Mouse (Mus musculus) gastrocnemius, adult 18-20 months (tissue): ENCODE measurements around the gene Paqr5. TPM values are rescaled to one million over a fixed set of nuclear protein-coding genes. Genes with fewer than 3 reads are reported as not detected.

Experiments used
- DNase-seq: peaks from one replicate; pipeline ENCODE4 v3.0.0; 2021; ENCODE audit warnings: low spot score
- total RNA-seq, 2 experiments: library from RNA; stranded (reverse); gene quantifications; 2 replicates each; pipeline ENCODE4 v1.2.3; 2021

The Paqr5 gene
- total RNA-seq, 2 experiments from 2014 or later: 0.21 TPM; not detected in 1

DNA sequence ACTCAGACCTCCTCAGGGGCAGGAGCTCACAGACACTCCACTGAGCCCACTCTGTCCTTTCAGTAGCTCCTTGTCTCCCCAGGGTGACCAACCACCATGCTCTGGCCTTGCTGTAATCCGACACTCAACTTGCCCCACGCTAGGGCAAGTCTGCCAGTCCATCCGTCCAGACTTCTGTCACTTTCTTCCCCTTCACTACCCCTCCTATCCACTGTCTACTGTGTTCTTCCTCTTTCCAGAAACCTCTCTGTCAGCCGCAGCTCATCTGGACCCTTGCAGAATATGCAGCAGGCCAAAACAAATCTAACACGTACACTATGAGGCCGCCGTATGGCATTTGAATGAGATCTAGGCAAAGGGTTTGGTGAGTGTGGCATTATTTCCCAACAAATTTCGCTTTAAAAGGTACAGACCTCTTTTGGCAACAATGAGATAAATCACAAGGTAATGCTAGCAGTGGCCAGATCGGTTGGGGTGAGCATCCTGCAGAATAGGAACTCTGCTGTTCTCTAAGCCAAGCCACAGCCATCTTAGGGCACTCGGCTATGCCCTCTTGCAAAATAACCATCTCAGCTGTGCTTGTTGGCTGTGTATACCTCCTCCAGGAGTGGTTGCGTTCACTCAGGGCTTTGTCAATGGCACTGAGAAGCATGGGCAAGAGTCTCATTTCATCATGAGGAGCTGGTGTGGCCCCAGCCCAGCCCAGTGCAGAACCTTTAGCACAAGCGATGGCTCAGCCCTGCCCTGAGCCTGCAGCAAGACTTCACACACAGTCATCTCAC is 13.1 kb downstream of the Paqr5 start:
- DNase-seq: no peak

DNA sequence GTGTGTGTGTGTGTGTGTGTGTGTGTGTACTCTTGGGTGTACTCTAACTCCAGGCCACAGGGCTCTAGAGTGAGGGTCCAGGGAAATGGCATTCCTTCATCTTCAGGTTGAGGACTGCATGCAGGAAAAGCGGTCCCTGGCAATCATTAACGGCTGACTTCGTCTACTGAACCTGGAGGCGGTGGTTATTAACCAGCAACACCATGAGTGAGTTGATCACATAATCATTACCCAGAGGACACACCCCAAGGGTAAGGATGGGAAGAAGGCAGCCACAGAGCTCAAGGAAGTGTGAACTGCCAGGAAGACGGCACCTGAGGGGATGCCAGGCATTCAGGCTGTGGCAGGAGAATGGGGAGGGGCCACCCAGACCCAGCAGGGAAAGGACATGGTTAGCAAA is 18.3 kb downstream of the Paqr5 start:
- DNase-seq: no peak

DNA sequence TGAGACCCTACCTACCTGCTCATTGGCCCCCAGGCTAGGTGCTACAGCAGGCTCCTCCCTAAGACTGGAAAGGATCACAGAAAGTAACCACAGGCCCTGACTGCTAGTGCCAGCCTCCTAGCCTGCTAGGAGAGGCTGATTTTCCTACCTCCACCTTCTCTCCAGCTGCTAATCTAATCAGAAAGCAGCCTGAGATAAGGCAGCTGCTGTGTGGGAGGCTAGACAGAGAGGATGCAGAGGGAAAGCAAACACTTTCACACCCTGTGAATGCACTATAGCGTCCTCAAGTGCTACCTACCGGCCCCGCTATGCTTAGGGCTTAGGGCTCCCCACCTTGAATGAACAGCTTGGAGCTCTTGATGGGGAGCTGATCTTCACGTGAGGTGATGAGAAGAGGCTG is 19.6 kb downstream of the Paqr5 start:
- DNase-seq: no peak

DNA sequence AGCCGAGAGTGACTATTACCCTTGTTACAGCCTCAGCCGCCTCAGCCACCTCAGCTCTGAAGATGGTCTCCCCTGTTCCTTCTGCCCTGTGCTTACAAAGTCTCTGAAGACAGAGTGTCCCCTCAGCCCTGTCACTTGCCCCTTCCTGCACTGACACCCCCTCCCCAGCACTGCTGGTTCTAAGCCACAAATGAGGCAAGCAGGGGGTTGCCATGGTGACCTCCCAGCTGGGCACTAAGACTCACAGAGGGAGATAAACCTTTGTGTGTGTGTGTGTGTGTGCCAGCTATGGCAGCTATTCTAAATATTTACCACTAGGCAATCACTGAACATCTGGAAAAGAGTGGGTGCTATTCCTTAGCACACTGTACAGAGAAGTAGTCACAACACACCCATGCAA is 23.0 kb downstream of the Paqr5 start:
- no peak for DNase-seq

- DNase-seq: no peak
These were observed 26.8 kb downstream of the Paqr5 start for GRCm38 (mm10) chr9:61999653-62000420.

DNA sequence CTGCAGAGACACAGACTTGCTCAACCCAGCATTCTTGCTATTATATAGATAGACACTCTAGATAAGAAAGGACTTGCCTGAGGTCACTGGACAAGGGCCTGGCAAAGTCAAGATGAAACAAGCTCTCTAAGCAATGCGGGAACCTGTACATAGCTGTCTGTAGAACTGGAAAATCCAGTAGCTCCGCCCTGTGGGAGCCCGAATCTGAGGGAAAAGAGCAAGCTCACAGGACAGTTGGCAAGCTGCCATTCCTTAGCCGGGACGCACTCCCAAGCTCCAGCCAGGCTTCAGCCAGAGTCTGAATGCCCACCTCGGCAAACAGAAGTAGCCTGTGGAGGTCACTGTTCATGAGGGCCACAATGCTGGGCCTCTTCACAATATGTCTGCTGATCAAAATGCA is 28.8 kb downstream of the Paqr5 start:
- DNase-seq: peak; percentile 7

DNA sequence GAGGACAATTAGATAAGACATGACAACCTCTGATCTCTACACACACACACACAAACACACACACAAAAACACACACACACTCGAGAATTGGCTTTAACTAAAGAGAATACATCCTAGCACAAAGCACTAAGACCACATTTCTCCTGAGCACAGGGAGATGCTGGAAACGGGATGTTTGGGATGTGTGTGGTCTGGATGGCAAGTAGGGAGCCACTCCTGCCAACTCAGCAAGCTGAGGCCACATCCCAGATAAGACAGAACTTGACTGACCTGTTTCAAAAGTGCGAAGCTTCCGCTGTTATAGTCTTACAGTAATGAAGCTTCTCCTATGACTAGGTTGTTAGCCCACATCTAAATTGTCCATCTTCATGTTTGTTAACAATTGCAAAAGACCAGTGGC is 35.5 kb downstream of the Paqr5 start:
- no peak for DNase-seq

DNA sequence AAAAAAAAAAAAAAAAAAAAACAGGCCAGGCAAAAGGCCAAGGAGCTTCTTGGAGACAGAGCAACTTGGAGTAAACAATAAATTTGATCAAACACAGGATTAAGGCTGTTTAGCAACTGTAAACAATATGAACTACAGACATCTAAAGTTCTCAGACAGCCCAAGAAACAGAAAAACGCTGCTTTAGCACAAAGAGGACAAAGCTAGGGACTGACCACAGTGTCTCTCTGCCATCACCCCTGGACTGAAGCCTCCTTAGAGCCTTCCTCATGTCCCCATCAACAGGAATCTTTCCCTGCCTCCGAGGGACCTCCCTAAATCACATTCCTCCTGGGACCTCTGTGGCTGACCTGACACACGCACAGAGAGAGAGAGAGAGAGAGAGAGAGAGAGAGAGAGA is 35.9 kb downstream of the Paqr5 start:
- no peak for DNase-seq

- DNase-seq: no peak
These were observed 40.6 kb downstream of the Paqr5 start for GRCm38 (mm10) chr9:61986055-61986454.

GRCm38 (mm10) chr9:61985183-61985863 is 41.3 kb downstream of the Paqr5 start:
- DNase-seq: peak; percentile 45

- DNase-seq: no peak
These were observed 43.6 kb downstream of the Paqr5 start for GRCm38 (mm10) chr9:61982940-61983620.

DNA sequence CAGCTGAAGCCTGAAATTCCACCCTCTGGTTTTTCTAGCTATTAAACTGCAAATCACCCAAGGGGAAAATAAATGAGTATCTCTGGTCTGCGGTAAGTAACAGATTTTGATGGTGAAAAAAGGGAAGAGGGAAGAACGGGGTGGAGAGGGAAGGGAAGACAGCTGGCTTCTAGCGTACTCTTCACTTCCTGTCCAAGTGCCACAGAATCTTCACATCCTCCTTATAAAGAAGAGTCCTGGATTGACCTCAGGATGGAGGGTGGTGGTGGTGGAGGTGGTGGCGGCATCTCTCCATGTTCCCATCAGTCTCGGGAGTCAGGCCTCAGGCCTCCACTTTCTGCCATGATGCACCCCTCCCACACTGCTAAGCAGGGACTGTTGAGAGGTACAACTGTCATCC is 44.8 kb downstream of the Paqr5 start:
- DNase-seq: no peak

GRCm38 (mm10) chr9:61979983-61980382 is 46.7 kb downstream of the Paqr5 start:
- no peak for DNase-seq

GRCm38 (mm10) chr9:61977258-61977945 is 49.3 kb downstream of the Paqr5 start:
- no peak for DNase-seq

DNA sequence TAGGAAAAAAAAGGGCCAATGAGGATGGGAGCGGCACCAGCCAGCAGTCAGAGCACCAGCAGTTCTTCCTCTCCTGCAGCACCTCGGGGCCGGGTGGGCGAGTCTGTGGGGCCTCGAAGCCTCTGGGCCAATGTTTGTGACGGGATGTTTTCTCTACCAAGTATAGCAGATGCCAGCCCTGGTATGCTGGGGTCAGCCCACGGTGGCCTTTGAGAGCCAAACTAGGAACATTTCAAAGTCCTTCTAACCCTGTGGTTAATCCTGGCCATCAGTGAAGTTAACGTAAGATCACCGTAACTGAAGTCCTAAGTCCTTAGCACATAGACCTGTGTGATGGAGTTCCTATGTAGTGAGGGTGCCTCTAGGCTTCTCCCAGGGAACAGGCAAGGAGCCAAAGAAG is 54.6 kb downstream of the Paqr5 start:
- no peak for DNase-seq

DNA sequence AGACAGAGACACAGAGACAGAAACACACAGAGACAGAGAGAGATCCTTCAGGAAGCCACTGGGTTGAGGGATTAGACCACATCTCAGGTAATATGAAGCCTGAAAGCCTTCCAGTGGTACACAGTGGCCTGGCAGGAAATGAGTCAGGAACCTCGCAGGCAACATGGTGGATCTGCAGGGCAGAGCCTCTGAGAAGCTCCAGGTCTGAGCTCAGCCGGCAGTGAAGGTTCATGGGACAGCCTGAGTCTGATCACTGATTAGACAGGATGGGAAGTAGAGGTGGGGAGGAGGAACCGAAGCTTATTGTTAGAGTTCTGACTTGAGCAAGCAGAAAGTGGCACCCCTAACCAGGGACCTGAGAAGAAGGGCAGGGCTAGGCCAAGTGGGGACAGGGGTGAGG is 55.6 kb downstream of the Paqr5 start:
- DNase-seq: no peak

DNA sequence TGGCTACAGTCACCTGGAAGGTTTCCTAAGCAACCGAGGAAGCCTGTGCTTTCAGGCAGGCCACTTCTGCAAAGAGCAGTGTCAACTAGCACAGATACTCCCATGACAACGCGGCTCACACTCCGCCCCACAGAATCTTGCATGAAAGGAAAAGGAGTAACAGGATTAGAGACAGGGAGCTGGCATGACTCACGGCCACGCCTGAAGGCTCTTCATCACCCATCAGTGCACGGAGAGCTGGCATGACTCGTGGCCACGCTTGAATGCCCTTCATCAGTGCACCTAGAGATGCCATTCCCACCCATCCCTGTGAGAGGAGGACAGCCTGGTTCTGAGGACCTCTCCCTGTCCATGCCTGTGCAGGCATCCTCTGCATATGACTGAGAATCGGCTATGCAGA is 59.3 kb downstream of the Paqr5 start:
- no peak for DNase-seq

GRCm38 (mm10) chr9:61965987-61966386 is 60.7 kb downstream of the Paqr5 start:
- no peak for DNase-seq

GRCm38 (mm10) chr9:61965411-61965930 is 61.2 kb downstream of the Paqr5 start:
- peak; percentile 74 for DNase-seq

DNA sequence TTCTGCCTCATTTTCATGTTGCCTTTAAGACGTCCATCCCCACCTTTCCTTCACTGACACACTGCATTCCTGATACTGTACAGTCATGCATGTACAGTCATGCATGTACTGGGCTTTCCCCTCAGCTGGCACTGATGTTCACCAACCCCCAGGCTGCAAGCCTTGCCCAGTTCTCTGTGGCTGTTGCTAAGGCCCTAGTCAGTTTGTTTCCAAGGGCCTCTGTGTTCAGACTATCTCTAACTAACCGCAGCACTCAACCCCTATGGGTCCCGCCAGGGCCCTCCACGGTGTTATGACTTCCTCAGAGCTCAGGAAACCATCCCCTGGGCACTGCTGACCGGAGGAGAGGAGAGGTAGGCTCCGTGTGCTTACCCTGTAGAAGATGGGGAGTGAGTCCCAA is 63.3 kb downstream of the Paqr5 start:
- no peak for DNase-seq

DNA sequence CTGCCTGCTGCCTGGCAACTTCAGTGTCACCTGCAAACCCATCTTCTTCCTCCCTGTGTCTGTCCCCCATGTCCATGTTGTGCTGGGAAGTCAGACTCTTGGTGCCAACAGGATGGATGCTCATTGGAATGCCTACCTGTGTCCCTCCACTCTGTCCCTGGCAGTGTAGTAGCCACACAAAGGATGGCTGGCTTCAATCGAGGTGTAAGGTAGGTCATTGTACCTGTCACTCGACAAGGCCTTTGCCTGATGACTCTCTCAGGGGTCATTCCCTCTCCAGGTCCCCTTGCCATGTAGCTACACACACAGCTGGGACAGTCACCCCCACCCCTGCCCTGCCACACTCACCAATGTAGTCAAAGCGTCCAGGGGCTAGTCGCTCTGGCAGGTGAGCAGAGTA is 65.5 kb downstream of the Paqr5 start:
- DNase-seq: no peak
